Mouse (Mus musculus): Measurements from ENCODE around the gene Kank3.

Kank3 gene

GRCm38 (mm10) chr17:33810334-33811141 is at the start of gene Kank3:
Gene Kank3 (plus strand): TSS chr17:33810519.
- peak; percentile 82 for ATAC-seq (ENCODE audit: insufficient number of reproducible peaks, low FRiP score, low TSS enrichment)

- no peak for ATAC-seq (ENCODE audit: insufficient number of reproducible peaks, low FRiP score, low TSS enrichment)
Measured at GRCm38 (mm10) chr17:33766389-33766788, 43.9 kb upstream of the Kank3 start.

DNA sequence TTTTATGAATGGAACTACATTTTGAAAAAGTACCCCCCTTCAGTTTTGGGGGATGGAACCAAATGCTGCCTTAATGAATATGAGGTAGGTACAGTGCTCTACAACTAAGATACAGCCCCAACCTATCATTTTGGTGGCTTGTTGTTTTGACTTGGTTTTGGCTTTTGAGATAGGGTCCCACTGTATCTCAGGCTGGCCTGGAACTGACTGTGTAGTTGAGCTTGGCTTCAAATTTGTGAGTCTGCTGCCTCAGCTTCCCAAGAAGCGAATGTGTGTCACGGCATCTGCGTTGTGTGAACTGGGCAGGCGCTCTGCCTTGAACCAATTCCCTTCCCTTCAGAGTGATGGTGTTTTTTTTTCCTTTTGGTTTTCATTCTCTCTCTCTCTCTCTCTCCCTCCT is 38.7 kb upstream of the Kank3 start:
- ATAC-seq (ENCODE audit: insufficient number of reproducible peaks, low FRiP score, low TSS enrichment): no peak

- no peak for ATAC-seq (ENCODE audit: insufficient number of reproducible peaks, low FRiP score, low TSS enrichment)
Measured at GRCm38 (mm10) chr17:33773426-33773825, 36.9 kb upstream of the Kank3 start.

GRCm38 (mm10) chr17:33773871-33774572 is 36.3 kb upstream of the Kank3 start:
- ATAC-seq (ENCODE audit: insufficient number of reproducible peaks, low FRiP score, low TSS enrichment): no peak

DNA sequence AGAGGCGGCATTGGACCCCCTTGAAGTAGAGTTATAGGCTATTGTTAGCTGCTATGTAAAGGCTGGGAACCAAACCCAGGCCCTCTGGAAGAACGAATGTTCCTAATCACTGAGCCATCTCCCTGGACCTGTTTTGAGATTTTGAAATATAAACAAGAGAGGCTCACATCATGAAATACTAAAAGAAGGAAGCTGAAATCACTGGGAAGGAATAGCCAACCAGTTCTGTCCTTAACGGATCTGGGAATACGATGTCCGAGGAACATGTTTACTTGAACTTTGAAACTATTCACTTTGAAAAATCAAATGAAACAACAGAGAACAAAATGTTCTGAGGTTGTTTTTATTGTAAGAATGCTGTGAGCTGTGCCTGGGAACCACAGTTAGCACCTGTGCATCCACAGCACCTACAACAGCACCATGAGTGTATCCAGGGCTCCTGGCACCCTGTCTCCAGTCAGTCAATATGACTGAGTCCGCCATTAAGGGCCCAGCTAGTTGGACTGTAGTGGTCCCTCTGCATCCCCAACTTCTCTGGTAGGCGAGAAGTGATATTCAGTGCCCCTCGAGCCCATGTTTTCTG is 35.7 kb upstream of the Kank3 start:
- no peak for ATAC-seq (ENCODE audit: insufficient number of reproducible peaks, low FRiP score, low TSS enrichment)

- ATAC-seq (ENCODE audit: insufficient number of reproducible peaks, low FRiP score, low TSS enrichment): no peak
Measured at GRCm38 (mm10) chr17:33775287-33775686, 35.0 kb upstream of the Kank3 start.

DNA sequence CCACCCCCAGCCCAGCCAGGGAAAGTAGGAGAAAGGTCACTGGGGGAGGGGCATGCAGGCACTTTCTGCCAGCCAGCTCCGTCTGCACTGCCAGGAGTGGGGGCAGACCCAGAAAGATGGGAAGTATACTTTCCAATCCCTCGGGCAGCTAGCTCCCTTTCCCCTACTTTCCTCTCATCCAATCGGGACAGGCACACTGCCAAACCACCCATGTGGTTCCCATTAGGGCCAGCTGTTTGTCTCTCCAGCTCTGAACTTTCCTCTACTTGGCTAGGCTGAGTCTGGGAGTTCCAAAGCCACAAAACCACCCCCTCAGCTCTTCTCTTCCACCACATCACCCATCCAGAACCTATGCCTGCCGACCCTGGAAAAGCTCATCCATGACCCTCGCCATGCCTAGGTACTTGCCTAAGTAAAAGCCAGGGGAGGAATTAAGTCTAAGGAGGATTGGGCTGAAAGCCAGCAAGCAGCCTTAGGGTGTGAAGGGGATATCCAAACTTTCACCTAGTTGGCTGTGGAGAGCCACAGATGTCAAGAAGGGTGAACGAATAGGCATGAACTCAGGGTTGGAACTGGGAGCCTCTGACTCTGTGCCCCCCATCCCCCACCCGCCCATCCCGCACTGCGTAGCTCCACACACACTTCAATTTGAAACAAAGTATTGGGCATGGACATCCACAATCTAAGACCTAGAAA is 30.9 kb upstream of the Kank3 start:
- 0 out of 2 replicates have a peak, but pooled peaks have one; percentile 10 for ATAC-seq (ENCODE audit: insufficient number of reproducible peaks, low FRiP score, low TSS enrichment)

GRCm38 (mm10) chr17:33779967-33780295 is 30.4 kb upstream of the Kank3 start:
- ATAC-seq (ENCODE audit: insufficient number of reproducible peaks, low FRiP score, low TSS enrichment): no peak

DNA sequence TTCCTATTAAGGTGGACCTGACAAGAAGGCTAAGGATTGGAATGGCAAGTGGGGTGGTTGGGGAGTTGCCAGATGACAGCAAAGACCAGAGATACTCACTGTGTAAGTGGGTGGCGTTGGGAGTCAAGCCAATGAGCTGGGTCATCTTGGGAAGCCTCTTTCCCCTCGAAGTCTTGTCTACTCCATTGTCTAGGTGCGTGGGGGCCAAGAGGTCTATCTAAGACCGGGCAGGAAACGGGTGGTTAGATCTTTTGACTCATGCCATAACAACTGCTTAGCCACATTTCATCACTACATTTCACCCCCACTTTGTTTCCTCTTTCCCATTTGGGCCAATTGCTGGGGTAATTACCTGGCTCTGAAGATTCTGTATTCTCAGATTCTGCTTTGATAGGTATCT is 29.9 kb upstream of the Kank3 start:
- ATAC-seq (ENCODE audit: insufficient number of reproducible peaks, low FRiP score, low TSS enrichment): no peak

- no peak for ATAC-seq (ENCODE audit: insufficient number of reproducible peaks, low FRiP score, low TSS enrichment)
Measured at GRCm38 (mm10) chr17:33781124-33781977, 29.0 kb upstream of the Kank3 start, which contains the start of gene Angptl4. Gene Angptl4 (minus strand): TSS chr17:33781830.

GRCm38 (mm10) chr17:33782067-33782466 is 28.3 kb upstream of the Kank3 start:
- ATAC-seq (ENCODE audit: insufficient number of reproducible peaks, low FRiP score, low TSS enrichment): no peak

GRCm38 (mm10) chr17:33783408-33783807 is 26.9 kb upstream of the Kank3 start:
- no peak for ATAC-seq (ENCODE audit: insufficient number of reproducible peaks, low FRiP score, low TSS enrichment)

GRCm38 (mm10) chr17:33784939-33785338 is 25.4 kb upstream of the Kank3 start:
- ATAC-seq (ENCODE audit: insufficient number of reproducible peaks, low FRiP score, low TSS enrichment): no peak

- no peak for ATAC-seq (ENCODE audit: insufficient number of reproducible peaks, low FRiP score, low TSS enrichment)
Measured at GRCm38 (mm10) chr17:33786375-33786774, 23.9 kb upstream of the Kank3 start.

GRCm38 (mm10) chr17:33788732-33789131 is 21.6 kb upstream of the Kank3 start:
- ATAC-seq (ENCODE audit: insufficient number of reproducible peaks, low FRiP score, low TSS enrichment): no peak

DNA sequence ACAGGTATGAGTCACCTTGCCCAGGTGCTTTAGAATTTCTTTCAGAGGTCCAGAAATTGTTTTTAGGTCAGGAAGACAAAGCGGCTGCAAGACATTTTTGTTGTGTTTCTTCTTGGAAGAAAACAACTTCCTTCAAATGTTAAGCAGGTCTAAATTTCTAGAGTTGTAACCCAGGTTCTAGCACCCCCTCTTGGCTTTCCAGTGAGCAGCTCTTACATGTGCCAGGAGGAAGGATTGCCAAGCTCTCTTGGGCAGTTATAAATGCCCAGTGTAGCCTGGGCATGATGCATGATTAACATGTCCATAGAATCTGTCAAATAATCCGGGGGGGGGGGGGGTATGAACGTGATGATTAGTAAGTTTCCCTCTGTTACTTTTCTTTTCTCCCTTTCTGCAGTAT is 12.0 kb upstream of the Kank3 start:
- ATAC-seq (ENCODE audit: insufficient number of reproducible peaks, low FRiP score, low TSS enrichment): no peak

DNA sequence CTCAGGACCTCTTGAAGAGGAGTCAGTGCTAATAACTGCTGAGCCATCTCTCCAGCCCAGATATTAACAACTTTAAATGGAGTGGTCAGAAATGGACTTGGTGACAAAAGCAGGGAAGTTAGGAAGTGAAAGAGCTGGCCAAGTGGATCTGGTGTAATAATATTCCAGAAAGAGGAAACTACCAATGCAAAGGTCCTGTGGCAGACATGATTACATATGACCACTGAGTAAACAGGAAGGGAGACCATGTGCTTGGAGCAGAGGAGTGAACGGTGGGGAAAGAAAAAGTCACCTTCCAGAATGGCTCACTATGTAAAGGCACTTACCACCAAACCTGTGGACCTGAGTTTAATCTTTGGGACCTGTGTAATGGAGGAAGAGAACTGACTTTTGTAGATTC is 11.0 kb upstream of the Kank3 start:
- no peak for ATAC-seq (ENCODE audit: insufficient number of reproducible peaks, low FRiP score, low TSS enrichment)

DNA sequence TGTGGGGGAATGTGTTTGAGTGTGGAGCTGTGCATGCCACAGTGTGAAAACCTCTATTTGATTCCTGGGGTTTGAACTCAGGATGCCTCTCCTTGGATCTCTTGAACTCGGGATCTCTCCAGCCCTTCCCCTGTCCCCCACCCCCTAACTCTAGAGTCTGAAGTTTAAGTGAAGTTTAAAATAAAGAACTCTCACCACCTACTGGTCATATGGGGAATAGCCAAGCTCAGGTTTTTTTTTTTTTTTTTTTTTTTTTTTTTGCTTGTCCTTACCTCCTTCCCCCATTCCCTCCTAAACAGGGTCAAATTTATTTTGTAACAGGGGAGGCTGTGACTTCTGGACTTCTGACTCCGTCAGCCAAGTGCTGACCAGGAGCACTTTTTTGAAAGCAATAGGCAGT is 8.1 kb upstream of the Kank3 start:
- ATAC-seq (ENCODE audit: insufficient number of reproducible peaks, low FRiP score, low TSS enrichment): no peak

- ATAC-seq (ENCODE audit: insufficient number of reproducible peaks, low FRiP score, low TSS enrichment): no peak
Measured at GRCm38 (mm10) chr17:33804205-33804604, 6.1 kb upstream of the Kank3 start.

All from cerebellum, adult (tissue).